Mouse (Mus musculus) skeletal muscle tissue, postnatal 0 days (tissue): ENCODE results near the gene Efcab1. TPM values are rescaled to one million over a fixed set of nuclear protein-coding genes. Genes with fewer than 3 reads are reported as not detected.

Experiments
- polyA plus RNA-seq: library from polyadenylated mRNA; unstranded; fragments of >200 nt; fragmentation: Nextera tagmentation; extraction: Ambion mirVana; gene quantifications from 2 replicates; pipeline ENCODE4 v1.2.1, GENCODE M21; 2015

Gene Efcab1
- polyA plus RNA-seq = 0.36 and 1.2 TPM in 2 replicates

DNA sequence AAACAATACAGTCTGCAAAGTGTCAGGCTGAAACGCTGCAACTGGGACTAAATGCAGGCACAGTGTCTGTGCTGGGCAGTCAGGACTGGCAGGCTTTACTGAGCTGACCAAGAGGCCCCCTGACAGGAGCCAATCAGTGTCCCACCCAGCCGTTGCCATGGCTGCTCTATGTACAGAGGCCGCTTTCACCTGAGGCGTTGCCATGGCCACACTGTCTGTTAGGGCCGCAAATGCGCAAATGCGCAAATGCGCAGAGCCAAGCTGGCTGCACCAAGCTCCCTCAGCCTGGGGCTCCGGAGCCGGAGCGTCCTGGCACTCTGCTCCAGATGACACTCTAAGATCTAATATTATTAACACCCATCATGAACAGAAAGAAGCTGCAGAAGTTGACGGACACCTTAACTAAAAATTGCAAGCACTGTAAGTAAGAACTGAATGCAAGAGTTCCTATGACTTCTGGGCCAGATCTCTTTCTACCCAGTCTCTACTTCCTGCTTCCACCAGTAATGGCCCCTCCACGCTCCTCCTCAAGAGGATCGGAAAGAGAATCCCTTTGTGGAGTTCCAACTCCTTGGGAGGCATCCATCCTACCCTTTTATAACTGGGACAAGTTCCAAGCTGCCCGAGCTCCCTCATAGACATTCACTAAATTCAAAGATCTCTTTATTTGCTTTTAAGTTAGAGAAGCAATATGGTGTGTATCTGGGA lies at the start of gene Efcab1:
Gene Efcab1, plus strand, starts transcription at position 214 of the 708 bp plus-strand sequence.

